Mouse (Mus musculus): ENCODE results near the gene Hapln4.

DNA sequence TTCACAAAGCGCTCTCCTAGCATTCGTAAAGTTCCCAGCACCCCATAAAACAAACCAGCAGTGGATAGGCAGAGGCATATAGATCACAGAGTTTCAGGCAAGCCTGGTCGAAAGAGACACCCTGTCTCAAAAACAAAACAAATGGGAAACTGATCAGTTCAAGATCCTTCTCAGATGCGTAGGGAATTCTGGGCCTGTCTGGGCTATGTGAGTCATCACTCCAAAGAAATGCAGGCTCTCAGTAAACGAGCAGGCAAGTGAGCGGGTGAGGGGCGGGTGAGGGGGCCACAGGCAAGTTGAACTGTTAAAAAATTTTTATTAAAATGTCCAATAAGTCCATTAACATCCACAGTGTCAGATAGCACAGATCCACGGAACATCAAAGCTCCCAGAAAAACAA lies 9.5 kb downstream of the Hapln4 start:
- peak; percentile 18; the same call in 1 of the 2 replicates for TF ChIP-seq POLR2A (IDR thresholded peaks at IDR 0.05; ENCODE audit: low read depth, low read length)
- TF ChIP-seq CTCF (IDR thresholded peaks at IDR 0.05; ENCODE audit: borderline replicate concordance, insufficient read depth, low read length) = no peak
